Mouse (Mus musculus): ENCODE data around the gene Ccl2.

Ccl2 gene

DNA sequence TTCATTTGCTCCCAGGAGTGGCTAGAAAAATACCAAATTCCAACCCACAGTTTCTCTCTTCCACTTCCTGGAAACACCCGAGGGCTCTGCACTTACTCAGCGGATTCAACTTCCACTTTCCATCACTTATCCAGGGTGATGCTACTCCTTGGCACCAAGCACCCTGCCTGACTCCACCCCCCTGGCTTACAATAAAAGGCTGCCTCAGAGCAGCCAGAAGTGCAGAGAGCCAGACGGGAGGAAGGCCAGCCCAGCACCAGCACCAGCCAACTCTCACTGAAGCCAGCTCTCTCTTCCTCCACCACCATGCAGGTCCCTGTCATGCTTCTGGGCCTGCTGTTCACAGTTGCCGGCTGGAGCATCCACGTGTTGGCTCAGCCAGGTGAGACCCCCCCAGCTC lies at the start of gene Ccl2:
Ccl2 (plus strand) TSS at position 216 of the 400 bp plus-strand sequence.
- peak; percentile 30 to 42 for DNase-seq (ENCODE audit: low spot score in 2 of 2)

DNA sequence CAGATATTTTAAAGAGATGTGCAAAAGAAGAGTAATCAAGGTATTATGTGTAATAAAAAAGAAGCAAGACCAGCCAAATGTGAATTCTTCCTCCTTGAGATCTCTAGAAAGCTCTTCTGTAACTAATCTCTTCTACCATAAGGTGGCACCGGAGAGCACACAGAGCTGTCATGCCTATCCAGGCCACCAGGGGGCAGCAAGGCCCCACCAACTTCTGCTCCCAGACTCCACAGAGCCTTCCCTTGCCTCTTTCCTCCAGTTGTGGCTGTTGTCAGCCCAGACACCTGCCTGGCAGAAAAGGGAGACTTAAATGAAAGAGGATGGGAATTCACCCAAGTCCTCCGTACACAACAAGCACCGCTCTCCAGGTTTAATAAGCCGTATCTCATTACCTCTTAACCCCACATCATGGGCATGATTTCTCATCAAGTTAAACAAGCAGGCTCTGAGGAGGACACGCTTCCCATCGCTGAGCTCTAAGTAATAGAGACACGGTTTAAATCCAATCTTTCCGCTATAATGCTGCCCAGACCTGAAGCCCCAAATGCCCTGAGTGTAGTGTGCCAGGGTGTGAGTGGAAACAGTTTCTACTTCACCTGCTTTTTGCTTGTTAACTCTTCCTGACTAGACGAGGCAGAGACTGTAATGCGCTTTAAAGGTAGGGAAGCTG lies 39.1 kb upstream of the Ccl2 start:
- DNase-seq (ENCODE audit: low spot score in 2 of 2): peak; percentile 57 to 63

DNA sequence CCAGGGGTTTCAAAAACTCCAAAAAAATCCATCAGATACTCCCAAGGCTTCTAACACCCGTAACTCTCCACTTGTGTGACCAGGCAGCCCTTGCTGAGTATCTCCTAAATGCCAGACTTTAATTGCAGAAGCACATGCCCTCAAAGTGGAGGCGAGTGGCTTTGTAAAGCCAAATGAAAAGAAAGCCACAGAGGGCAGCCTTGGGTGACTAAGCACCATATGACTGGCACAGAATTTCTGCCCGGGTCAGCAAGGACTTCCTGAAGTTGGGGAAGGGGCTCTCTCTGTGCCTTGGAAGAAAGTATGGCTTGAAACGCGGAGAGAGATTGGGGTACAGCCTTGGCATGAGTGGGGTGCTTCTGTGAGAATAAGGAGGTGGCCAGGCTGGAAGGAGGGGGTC lies 38.3 kb upstream of the Ccl2 start:
- DNase-seq (ENCODE audit: low spot score in 2 of 2): no peak

DNA sequence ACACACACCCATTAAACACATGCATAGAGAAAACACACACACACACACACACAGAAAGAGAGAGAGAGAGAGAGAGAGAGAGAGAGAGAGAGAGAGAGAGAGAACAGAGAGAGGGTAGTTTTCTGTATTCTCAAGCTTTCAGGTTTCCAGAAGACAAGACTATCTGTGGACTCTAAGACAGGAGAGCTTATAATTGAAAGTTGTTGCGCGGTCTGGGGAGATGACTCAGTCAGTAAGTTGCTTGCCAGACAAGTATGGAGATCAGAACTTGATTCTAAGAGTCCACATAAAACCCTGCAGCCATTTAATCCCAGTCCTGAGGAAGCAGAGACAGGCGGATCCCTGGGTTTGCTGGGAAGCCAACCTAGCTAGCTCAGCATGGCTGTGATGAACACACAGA lies 36.7 kb upstream of the Ccl2 start:
- DNase-seq (ENCODE audit: low spot score in 2 of 2): no peak

DNA sequence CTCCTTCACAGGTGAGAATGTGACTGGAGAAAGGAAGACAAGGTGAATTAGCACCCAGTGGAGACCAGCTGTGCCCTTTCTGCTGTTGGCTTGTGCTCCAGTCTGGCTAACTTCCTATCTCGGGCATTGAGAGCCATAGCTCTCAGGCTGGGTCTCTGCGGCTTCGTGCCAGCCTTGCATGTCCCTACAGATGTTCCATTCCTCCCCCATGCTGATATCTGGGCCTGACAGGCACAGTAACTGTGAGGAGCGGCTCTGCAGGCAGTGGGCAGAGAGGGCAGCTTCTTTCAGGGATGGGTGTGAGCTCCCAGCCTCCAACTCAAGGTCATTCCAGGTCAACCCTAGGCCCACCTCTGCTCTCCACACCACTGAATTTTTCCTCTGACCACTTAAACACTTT lies 35.9 kb upstream of the Ccl2 start:
- no peak for DNase-seq (ENCODE audit: low spot score in 2 of 2)

DNA sequence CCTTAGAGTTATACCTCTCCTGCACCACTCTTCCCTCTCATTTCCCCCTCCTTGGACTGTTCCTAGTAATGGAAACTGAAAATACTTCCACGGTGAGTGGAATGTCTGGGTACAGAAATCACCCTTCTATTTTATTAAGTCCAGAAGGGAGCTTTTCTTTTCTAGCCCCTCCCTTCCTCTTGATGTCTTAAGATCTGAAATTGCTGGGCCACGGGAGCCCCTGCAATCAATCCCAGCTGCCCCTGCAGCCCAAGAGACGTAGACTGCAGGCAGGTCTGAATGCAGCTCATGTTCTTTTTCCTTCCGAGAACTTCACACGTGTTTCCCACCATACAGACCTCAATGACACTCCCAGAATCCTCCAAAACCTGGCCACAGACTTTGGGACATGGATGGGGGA lies 34.8 kb upstream of the Ccl2 start:
- DNase-seq (ENCODE audit: low spot score in 2 of 2): no peak

DNA sequence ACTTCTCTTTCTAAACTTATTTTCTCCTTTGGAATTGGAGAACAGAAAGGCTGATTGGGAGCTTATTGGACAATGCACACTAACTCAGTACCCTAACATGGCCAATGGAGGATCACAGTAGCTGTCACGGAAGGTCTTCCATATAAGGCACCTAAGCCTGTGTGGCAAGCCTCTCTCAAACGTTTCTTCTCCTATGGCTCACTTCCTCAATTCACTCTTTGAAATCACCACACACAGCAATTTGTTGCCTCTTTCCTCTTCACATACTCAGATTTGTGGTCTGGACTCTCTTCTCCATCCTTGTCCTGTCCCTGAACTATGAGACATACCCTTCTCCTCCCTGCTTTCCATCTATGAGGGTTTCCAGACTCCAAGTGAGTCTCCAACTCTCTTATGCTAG lies 30.6 kb upstream of the Ccl2 start:
- no peak for DNase-seq (ENCODE audit: low spot score in 2 of 2)

DNA sequence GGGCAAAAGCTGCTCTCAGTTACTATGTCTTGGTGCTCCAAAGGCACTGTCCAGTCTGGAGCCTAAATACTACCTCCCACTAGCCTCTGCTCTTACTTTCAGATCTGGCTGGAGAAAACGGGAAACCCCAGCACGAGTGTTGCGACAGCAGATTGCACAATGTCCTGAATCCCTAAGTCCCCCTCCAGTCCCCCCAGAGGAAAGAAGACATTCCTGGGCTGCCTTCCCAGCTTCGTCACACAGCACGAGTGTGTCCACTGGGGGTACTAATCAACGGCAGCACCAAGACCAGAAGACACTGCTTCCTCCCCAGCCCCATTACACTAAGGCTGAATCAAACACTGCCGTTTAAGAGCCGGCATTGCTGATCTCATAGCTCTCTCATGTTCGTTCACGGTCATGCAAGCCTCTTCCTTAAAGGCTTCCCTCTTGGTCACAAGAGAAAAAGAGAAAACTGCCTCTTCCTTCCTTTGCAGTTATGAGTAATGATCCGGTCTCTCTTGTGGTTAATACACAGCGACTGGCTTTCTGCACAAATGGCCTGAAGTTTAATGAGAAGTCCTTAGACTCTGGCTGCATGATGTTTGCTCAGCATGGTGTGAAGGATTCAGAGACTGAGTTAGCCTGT lies 28.5 kb upstream of the Ccl2 start:
- no peak for DNase-seq (ENCODE audit: low spot score in 2 of 2)

DNA sequence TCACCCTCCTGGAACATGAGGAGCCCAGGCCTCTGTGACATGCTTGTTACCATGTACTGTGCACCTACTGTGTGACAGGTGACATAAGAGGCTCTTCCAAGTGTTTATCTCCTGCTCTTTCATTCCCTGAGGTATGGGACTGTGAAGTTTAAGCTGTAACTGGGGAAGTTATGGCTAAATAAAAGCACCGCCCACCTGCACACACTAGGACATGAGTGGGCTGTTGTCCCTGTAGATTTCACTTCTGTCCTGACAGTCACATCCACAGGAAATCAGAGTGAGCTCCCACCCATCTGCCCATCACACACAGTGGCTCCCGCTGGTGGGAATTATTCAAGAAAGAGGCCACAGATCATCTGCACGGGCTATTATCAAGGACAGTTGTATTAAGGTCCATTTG lies 25.3 kb upstream of the Ccl2 start:
- DNase-seq (ENCODE audit: low spot score in 2 of 2): peak in 1 of 2 experiments; percentile 45

DNA sequence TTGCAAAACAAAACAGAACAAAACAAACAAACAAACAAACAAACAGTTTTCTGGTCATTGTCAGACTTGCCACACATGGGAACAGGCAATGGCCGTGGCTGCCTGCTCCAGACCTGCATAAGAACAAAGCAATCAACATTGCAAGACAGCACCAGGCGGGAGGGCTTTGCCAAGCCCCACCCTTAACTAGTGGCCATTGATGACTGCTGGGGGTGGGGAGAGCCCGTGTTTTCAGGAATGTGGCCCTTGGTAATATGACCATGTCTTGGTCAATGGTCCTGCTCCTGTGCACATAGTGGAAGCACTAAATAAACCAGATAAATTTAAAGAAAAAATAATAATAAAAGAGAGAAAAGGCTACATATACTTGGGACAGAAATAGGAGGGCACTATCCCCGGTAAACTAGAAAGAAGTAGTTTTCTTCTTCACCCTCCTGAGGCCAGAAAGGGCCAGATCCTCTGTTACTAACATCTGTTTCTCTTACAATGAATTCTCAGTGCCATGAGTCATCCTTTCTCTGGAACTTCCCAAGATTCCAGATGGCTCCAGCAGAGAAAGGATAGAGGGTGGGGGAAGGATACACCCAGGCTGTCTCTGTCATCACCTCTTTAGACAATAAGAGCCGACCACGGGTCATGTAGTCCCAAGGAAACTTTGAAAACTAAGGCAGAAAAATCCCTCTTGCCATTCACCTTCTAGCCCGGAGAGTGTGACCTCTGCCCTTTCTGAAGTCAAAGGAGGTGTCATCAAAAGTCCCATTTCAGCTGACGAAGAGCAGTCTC lies 23.8 kb upstream of the Ccl2 start:
- DNase-seq (ENCODE audit: low spot score in 2 of 2): no peak

DNA sequence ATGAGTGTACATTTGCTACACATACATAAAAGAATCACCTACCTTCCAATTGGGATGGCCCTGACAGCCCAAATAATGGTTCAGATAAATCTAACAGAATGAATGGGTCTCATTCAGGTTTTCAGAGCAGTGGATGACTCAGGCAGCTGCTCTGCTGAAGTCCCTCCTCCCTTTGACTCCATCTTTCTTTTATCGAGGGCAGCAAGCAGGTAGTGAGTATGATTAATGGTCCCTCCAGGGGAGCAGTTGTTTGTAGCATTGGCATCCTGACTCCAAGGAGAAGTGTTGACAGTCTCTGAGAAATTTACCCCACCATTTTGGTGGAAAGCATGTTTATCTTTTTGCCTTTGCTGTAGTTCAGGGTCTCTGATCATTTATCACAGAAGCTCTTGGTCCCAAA lies 21.6 kb upstream of the Ccl2 start:
- no peak for DNase-seq (ENCODE audit: low spot score in 2 of 2)

DNA sequence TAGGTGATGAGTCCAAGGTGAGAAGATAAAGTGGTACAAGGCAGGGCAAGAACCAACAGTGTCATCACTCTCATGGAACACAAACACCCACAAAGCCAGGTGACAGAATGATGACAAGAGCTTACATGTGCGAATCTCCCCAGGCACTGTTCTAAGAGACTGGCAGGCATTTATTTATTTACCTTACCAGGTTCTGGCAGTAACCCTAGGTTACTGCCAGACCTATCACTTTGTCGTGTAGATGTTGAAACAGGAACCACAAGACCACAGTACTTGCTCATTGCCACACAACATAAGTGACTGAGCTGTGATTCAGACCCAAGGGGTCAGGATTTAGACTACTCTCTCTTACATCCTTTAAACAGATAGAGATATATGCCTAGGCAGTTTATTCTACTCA lies 20.3 kb upstream of the Ccl2 start:
- no peak for DNase-seq (ENCODE audit: low spot score in 2 of 2)

DNA sequence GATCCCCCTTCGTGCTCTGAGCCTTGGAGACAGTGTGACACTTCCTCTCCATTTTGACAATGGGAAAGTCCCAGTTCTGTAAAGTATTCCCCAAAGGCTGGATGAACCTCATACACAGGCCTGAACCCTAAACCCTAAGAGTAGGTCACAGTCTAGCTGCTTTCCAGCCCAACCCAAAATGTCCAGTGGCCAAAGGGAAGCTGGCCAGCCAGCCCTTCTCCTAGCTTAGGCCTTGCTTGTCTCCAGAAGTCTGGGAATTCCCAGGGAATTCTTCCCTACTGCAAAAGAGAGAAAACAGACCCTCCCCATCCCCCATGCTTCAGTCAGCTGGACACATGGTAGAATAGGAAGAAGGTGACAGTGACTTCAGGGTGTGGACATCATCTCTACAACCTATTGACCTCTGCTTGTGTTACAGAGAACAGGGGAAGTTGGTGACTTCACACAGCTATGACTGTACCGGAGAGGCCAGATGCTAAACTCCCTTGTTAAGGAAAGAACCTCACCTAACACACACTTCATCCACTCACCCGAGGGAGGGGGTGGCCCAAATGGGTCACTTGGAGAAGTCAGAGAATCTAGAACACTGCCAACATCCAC lies 19.1 kb upstream of the Ccl2 start:
- DNase-seq (ENCODE audit: low spot score in 2 of 2): no peak

DNA sequence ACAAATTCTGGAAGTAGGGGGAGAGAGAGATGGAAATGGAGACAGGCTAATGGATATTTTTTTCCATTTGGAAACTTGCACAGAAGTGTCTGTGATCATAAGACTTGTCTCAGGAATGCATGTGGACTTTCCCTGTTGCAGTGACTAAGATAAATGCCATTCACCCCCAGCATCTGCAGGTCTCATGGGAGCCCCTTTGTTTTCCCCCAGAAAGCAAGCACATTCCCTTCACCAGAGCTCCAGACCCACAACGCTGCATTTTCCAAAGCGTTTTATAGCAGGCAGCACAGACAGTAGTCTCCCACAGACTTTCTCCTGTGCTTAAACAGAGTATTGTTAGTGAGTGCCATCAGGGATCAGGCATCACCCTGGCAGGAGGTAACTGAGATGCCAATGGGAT lies 16.0 kb upstream of the Ccl2 start:
- DNase-seq (ENCODE audit: low spot score in 2 of 2): no peak

DNA sequence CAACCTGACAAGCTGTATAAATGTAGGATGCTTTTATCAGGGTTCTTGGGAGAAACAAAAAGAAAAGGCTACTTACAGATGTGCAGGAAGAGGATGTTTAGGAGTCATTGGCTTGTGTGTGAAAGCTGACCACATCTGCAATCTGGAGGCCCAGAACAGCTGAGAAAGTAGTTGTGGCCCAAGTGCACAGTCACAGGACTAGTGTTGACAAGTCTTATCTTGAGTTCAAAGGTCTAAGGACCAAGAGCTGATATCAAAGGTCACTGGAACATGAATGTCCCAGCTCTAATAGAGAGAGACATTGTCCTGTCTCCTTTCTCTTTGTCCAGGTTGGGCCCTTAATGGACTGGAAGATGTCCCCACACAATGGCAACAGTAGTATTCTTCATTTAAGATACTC lies 15.6 kb upstream of the Ccl2 start:
- no peak for DNase-seq (ENCODE audit: low spot score in 2 of 2)

DNA sequence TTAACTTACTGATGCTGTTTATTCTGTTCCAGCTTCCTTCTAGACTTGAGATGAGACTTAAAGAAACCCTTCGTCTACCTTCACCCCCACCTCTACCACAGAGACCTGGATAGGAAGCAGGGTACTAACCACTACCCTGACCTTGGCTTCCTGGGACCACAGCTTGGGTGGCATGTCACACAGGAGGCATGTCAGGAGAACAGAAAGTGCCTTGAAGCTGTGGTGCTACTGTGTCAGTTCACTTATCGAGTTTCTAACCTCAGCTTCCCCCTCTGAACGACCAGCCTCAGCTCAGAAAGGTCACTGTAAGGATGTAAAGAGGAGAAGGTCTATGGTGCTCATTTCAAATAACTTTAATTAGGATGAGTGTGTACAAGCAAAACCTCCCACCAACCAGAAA lies 14.0 kb upstream of the Ccl2 start:
- DNase-seq (ENCODE audit: low spot score in 2 of 2): no peak

DNA sequence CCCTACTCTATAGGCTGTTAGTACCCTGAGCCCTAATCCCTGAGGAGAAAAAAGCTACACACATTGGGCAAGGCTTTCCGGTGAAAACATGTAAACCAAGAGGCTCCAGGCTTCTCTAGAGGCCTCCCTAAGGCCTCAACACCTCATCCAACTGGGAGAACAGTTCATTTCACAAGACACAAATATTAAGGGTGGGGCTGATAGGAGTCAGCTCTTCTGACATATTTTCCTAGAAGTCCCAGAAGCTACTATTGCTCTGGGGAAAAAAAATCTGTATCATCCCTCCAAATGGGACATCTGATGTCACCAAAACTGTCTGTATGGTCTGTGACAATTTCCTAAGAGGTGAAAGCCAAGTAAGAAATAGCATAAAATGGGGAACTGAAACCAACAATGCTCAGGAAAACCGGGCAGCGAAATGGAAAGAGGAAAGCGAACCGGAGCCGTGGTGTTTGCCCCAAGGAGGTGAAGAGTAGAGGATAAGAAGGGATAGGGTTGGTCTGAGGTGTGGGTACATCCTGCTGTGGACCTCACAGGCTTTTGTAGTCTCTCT lies 12.8 kb upstream of the Ccl2 start:
- no peak for DNase-seq (ENCODE audit: low spot score in 2 of 2)

DNA sequence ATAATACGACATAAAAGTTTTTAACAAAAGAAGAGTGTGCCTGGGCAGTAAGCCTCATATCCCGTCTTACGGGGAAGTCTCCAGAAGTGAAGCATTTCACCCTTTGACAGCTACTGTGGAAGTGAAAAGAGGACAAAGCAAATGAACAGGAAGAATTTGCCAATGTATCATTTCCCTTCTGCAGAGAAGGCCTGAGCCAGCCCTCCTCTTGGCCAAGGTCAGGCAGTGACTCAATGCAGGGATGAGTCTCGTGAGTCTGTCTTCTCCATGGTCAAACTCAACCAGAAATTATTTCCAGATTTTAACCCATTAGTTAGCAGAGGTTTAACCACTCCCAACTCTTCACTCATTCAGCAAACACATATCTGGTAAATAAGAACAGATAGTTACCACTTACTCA lies 11.6 kb upstream of the Ccl2 start:
- no peak for DNase-seq (ENCODE audit: low spot score in 2 of 2)

DNA sequence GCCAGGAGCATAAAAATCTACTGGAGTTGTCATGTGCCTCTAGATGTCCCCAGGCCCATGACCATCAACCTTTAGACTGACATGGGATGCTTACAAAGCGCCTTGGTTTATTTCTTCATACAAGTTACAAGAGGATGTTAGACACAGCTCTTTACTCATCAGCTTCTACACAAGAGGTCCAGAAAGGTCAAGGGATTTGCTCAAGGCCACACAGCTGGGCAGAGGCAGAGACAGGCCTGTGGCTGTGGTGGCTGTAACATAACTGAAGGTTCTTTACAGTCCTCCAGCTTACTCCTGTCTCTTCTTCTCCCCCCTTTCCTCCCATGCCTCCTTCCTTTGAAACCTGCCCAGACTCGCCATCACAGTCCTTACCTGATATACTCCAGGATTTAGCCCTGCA lies 5.2 kb upstream of the Ccl2 start:
- DNase-seq (ENCODE audit: low spot score in 2 of 2): no peak

DNA sequence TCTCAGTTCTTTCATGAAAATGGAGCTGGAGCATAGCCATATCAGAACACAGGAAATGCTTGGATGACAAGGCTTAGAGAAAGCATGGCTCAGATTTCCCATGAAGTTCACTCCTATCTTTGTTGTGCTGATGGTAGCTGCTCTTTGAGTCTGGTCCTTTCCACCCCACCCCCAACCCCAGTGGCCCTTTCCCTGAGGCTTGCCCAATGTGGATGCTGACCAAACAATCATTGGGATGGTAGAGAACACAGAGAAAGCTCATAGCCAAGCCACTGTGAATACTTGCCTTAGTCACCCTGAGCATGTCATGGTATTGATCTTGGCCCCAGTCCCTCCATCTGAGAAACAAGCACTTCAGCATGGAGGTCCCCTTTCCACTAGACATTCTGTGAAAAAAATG lies 3.2 kb upstream of the Ccl2 start:
- DNase-seq (ENCODE audit: low spot score in 2 of 2): no peak

DNA sequence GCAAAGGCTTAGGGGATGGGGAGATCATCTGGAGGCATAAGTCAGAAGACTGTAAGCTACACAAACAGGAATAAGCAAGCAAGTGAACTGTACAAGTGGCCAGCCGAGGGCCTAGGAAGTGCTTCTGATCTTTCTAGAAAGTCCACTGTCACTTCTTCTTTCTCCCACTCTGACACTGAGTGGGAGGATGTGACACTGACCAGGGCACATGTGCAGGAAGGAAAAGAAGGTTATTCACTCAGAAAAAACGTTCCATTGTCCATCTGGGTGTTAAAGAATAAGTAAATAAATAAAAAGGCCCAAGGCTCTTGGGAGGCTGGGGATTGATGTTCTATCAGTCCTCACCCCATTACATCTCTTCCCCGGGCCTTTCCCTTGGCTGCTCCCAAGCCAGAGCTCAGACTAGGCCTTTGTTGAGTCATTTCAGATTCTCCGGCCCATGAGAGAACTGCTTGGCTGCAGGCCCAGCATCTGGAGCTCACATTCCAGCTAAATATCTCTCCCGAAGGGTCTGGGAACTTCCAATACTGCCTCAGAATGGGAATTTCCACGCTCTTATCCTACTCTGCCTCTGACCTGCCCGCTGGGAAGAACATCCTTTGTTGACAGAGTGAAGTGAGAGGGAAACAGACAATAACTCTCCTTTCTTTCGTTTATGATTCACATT lies 2.6 kb upstream of the Ccl2 start:
- DNase-seq (ENCODE audit: low spot score in 2 of 2): no peak

DNA sequence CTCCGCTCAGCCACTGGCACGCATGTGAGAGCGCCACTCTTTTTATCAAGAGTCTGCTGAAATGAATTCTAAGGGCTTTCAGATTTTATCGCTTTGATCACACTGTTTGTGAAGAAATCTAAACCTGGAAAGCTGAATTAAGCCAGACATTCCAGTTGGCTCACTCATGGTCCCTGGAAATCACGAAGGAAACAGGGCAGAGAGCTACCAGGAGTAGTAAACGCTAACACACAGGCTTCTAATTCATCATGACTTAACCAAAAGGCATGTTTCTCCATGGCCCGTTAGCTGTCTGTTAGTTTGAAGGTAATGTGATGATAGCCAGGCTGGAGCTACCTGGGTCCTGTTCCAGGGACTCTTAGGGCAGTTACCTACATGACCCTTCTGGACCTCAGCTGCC lies 925 bp upstream of the Ccl2 start:
- DNase-seq (ENCODE audit: low spot score in 2 of 2): no peak

Measured in right cerebral cortex, postnatal 36 days (tissue).